Mouse (Mus musculus) frontal cortex, adult (tissue): ENCODE measurements around the gene Amtn.
A peak's percentile ranks its signal among the peaks of the same experiment; 100 is the strongest.
"Not testable (repeated sequence)": the region's sequence is repeated elsewhere in the genome, so short reads cannot be mapped to it uniquely, and the experiment has no call there.

Experiments
- ATAC-seq: cut with Nextera tagmentation; 2 replicates; pipeline ENCODE4 v1.9.2; 2017; ENCODE audit warnings: mild to moderate bottlenecking, moderate library complexity, mixed read lengths; ENCODE audit not compliant: low TSS enrichment

Gene Amtn

DNA sequence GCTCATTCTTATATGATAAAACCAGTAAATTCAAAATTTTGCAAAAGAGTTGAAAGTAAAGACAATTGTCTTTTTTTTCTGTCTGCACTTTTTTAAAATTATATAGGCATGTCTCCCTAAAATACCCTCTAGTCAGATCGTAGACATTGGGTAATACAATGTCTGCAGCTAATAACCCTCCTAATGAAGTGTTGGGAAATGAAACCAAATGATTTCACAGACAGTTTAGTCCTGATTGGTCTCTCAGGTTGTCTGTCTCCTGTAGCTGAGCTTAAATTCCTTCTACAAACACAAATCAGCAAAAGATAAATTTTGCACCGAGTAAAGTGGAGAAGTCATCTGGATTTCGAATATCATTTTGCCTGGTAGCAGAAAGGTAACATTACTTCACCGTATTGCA is at the start of gene Amtn:
Amtn (plus strand) TSS at position 301 of the 400 bp plus-strand sequence.
- no peak for ATAC-seq

DNA sequence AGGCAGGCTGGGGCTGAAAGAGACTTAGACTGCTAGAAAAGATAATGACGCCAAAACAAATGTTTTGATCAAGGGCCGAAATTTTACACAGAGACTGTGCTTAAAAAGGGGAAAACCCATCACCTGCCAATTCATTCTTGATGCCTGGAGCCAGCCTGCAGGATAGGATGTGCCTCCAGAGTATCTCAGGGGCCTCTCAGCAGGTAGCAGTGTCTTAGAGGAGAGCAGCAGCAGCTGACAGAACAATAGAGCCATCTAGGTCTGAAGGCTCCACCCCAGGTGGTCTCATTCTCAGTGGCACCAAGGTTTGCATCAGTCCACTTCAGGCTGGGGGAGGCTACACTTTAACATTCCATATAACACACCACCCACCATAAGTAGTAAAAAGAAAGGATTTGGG is 27.4 kb upstream of the Amtn start:
- not testable (repeated sequence) for ATAC-seq

DNA sequence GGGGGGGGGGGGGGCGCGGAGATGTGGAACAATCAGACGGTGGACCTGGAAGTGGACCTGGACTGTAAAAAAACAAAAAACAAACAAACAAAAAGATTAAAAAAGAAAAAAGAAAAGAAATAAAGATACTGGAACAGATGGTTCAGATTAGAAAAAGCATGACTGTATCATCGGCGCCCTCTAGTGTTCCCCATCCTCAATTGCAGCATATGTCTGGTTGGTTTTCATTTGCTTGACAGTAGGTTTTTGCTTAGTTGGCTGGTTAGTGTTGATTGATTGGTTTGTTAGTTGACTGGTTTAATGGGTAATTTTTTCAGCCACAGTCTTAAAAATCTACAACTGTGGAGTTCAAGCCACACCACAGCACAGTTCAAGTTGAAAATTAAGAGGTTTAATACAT is 11.1 kb upstream of the Amtn start:
- ATAC-seq, result peak; percentile 50; the same call in 1 of the 2 replicates

DNA sequence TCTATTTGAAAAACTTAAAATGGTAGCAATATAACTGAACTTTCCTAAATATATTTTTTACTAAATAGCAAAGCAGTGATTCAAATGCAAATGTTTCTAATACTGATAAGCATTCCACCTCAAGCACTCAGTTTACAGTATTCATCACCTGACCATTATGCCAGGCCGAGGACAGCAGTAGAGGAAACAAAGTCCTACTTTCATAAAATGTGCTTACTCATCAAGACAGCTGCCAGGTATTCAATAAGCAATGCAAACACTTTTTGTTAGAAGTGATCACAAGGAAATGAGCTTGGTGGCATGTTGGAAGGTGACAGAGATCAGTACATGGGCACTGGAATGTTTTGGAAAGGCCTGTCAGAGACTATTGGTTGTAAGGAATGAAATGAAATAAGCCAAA is 9.0 kb upstream of the Amtn start:
- no peak for ATAC-seq

DNA sequence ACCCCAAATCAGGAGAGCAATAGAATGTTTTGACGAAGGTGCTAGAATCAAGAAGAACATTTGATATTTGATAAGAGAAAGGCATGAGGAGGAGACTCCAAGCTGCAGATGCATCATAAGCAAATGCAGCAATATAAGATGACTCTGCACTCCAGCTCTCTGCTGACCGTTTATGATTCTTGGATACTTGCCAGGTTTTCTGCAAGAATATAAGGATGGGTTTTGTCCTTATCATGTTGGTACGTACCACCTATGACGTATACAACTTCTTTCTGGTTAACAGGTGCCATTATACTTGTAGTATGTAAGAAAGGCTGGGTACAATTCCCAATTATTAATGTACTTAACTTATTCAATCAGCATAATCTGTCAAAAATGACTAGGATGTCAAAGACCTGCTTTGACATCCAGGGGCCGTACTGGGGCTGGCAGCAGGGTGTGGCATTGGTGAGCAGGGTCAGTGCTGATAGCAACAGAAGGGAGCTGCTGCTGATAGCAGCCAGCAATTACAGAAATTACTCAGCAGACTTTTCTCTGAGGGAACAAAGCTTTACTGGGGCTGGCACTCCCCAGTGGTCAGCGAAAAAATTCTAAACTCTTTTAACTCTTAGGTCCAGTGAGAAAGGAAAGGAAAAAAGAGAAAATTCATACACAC is 5.2 kb upstream of the Amtn start:
- no peak for ATAC-seq

DNA sequence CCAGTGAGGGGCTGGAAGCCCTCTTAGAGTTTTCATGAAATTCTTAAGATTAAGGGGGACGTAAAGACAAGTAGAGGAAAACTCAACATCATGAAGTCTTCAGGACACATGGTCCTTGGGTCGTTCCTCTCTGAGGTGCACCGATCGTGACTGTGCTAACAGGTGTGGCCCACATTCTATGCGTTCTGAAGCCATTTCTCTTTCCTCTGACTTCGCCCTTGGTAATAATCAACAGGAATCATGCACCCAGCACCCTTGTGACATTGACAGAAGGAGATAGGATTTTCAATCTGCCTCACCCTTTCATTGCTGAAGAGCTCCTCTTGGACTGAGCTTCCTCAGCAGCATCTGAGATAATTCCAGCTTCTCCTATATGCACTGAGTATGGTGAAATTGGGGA is 3.3 kb upstream of the Amtn start:
- ATAC-seq, result no peak

DNA sequence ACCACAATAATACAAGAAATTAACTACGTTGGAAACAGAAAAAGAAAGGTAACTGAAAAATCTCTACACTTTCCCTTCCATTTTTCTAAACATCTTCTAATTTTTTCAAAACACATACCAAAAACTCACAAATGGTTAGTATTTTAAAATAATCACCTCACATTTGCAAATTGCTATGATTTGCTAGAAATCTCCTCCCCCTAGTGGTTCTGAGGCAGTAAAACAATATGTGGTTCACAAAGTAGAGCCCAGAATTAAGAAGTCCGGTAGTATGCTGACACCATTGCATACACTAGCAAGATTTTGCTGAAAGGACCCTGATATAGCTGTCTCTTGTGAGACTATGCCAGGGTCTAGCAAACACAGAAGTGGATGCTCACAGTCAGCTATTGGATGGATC is 16.1 kb downstream of the Amtn start:
- ATAC-seq, result not testable (repeated sequence)

DNA sequence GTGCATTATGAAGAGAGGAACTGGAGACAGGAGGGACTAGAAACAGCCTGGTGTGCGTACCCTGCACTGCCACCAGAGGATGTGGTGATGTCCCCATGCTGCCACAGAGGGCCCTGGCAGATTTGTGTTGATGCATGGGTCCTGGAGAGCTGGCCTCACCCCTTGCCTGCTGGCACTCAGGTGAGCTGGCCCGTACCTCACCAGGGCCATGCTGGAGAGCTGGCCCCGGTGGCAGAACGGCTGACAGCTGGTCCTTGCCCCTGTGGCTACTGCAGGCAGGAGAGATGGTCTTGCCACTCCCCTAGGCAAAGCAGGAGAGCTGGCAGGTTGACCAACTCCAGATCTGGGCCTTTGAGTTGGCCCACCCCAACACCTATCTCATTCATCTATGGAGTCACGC is 22.7 kb downstream of the Amtn start:
- no peak for ATAC-seq

DNA sequence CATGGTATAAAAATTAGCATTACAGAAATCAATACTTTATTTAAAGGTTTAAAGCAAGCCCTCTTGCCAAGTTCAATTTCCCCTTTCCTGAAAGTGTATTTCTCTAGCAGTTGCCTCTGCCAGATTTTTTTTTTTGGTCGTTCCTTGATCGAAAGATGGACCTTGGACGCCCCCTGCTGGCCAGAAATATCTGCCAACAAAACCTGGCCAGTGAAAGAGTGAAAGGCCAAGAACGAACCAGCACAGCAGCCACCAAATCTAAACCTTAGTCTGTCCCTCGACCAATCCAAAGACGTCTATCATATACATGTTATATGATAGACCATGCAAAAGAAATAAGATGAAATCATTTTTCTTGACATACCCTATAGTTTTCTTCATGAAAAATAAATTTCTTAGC is 23.9 kb downstream of the Amtn start:
- peak; percentile 82 for ATAC-seq

DNA sequence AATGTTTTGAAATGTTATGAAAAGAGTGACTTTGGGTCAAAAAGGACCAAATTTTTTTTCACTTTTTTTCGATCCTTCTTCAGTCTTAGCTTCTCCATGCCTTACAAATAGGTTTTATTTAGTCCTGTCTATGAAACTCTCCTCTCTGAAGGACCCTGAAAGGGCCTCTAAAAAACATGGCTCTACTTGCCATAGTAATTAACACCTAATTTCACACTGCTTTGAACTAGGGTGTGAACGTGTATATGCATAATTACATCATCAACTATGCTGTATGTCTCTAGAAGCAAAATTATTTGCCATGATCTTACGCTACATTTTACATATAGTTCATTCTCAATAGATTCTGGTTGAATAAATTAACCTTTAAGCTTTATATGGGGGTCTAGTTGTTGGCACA is 25.6 kb downstream of the Amtn start:
- no peak for ATAC-seq

DNA sequence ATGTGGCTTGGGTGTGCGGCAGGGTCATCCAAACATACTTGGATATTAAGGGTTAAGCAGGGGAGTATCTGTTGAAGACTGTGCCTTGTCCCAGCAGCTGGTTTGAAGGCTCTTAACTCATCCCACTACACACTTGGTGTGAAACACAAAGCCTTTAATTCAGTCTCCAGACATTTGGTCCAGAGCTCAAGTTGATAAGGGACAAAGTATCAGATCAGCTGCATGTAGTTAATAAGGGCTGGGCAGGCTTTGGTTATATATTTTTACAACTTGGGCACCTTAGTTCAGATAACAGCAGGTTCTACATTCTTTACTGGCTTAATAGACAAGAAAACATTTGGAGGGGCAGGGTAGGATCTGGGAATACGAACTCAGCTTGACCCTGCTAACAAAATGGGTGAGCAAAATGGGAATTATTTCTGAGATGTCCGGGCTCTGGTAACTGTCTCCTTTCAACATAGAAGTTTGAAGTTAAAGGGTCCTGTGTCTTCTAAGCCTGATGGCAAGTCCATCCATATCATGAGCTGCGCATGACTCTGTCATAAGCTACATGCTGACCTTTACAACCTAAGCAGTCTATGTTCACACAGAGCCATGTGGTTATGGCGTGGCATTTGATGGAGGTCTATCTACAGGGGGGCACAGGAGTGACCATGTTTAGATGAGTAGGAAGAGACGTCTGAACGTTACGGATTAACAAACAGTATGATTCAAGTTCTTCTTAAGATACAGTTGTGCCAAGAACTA is 44.6 kb downstream of the Amtn start:
- ATAC-seq, result no peak

DNA sequence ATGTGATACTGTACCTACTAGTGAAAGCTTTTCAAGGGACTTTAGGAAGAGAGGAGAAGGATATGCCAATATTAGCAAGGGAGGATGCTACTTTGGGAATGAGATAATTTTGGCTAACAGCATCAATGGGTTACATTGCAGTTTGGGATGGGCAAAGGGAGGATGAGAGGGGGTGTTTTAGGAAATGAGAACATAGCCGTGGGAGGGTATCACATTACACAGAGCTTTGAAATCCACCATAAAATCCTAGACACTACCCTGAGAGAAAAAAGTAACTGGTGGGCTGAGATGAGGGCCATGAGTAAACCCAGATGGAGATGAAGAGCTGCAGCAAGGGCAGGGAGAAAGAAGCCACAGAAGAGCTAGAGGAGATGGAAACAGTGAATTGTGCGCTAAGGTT is 49.0 kb downstream of the Amtn start:
- peak; percentile 99 for ATAC-seq

DNA sequence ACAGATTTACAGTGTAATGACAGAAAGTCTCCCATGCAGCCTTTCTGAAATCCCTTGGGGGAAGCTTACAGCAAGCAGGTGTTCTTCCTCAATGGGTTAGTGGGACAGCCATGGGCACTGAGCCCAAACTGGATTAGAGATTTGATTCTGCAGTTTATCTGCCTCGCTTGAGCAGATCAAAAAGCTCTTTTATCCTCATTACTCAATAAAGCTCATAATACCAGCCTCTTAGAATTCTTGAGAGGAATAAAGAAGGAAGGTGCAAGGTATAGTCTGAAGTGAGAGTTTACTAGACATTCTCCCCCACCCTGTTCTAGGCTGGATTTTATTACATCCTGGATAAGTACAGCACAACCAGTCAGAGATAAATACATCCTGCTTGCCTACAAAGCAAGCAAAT is 50.8 kb downstream of the Amtn start:
- ATAC-seq, result no peak
